Mouse (Mus musculus) hindbrain, embryonic 10.5 days (tissue): ENCODE measurements around the gene Clec4g. TPM values are rescaled to one million over a fixed set of nuclear protein-coding genes. Genes with fewer than 3 reads are reported as not detected.

Experiments used
- DNase-seq: peaks from one replicate; pipeline ENCODE4 v3.0.0-alpha.2; 2017; ENCODE audit warnings: low spot score
- H3K27ac ChIP-seq: fragments of 300-500 bp; sonication (generic); 2 replicates; pipeline ENCODE4 v1.5.1; 2016; ENCODE audit warnings: mild to moderate bottlenecking, moderate library complexity
- H3K27me3 ChIP-seq: fragments of 300-500 bp; sonication (generic); 2 replicates; pipeline ENCODE4 v1.6.1; 2016; ENCODE audit warnings: mild to moderate bottlenecking; ENCODE audit not compliant: poor library complexity, insufficient read depth, severe bottlenecking
- H3K36me3 ChIP-seq: fragments of 300-500 bp; sonication (generic); 2 replicates; pipeline ENCODE4 v1.6.1; 2016; ENCODE audit warnings: mild to moderate bottlenecking, moderate library complexity
- H3K4me1 ChIP-seq: fragments of 300-500 bp; sonication (generic); replicated peaks from 2 replicates; pipeline ENCODE4 v1.6.1; 2016; ENCODE audit warnings: mild to moderate bottlenecking
- H3K4me3 ChIP-seq: fragments of 300-500 bp; sonication (generic); 2 replicates; pipeline ENCODE4 v1.5.1; 2016; ENCODE audit warnings: mild to moderate bottlenecking, moderate library complexity
- H3K9me3 ChIP-seq: fragments of 300-500 bp; sonication (generic); 2 replicates; pipeline ENCODE4 v1.6.1; 2016; ENCODE audit warnings: mild to moderate bottlenecking, moderate library complexity
- WGBS: fragments of 180-500 bp; shearing (Covaris S2); methylation state at CpG from one replicate; pipeline ENCODE4 v1.1.7; 2016; 5-methylcytosine and 5-hydroxymethylcytosine counted together
- polyA plus RNA-seq: library from polyadenylated mRNA; unstranded; fragments of >200 nt; fragmentation: Nextera tagmentation; extraction: Ambion mirVana; gene quantifications from 2 replicates; pipeline ENCODE4 v1.2.1, GENCODE M21; 2016

Clec4g gene
- polyA plus RNA-seq, 1 experiment from 2014 or later, result not detected

DNA sequence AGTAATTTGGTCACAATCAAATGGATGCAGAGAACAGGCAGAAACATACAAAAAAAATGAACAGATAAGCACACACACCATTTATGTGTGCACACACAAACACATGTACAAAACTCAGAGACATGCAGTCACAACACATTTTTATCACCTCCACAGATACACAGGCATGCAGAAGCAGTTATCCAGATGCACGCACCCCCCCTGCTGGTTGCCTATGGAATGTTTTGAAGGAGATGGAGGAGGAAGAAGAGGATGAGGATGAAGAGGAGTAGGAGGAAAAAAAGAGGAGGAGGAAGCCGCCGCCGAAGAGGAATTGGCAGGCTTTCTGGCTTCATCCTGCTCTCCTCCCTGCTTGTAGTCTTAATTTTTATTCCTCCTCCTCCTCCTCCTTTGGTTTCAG is 14.7 kb downstream of the Clec4g start:
- no peaks in the 10 kb centered on the region for H3K36me3 ChIP-seq

DNA sequence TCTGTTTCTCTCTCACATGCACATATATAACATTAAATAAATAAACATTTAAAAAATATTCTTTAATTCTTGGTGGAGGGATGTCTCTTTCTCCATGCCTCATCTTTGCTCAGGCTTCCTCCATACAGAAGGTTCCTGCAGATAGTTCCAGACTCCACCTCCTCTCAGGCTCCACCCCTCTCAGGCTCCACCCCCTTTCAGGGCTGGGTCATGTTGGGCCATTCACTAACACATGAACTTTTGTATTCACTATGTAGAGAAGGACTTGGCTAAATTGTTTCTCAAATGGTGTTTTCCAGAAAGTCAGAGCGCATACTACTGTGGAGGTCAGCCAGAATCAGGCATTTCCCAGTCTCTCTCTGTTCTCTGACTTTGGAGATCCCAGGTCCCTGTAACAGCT is 19.0 kb downstream of the Clec4g start:
- Histone ChIP-seq H3K27me3 (no peaks in the 10 kb centered on the region), H3K4me3 (no peak overlapping the region), H3K36me3 (no peaks in the 10 kb centered on the region), H3K27ac (no peak overlapping the region), H3K4me1 (no peaks in the 10 kb centered on the region), H3K9me3 (peaks cover 5% of the 10 kb centered on the region; the same call in 1 of the 2 replicates)
- no peak for DNase-seq
- 87% methylated on average over 1 of the region's 1 CpGs for WGBS

More for the DNA sequence above, 14.7 kb downstream of the Clec4g start:
- no peaks in the 10 kb centered on the region for H3K27me3 ChIP-seq
- DNase-seq, result peak; percentile 10
- no peak overlapping the region for H3K4me3 ChIP-seq
- no peak overlapping the region for H3K27ac ChIP-seq
- no peaks in the 10 kb centered on the region for H3K9me3 ChIP-seq
- WGBS, result 52% methylated on average over 4 of the region's 4 CpGs
- no peaks in the 10 kb centered on the region for H3K4me1 ChIP-seq

DNA sequence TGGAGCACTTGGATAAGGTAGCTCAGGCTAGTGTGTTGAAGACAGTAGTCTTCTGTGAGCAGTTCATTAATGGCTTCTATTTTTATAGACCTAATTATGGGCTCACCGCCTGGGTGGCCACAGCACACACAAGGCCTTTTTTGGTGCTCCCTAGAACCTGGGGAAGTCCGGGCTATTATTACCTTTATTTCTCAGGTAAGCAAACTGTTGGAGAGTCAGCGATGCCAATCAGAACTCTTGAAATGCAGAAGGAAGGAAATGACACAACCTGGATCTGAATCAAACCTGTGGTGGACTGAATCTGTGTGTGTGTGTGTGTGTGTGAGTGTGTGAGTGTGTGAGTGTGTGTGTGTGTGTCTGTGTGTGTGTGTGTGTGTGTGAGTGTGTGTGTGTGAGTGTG is 26.3 kb downstream of the Clec4g start, which contains the start of gene Fcer2a:
TSS of gene Fcer2a (minus strand) at position 55 of the 400 bp plus-strand sequence.
- no peaks in the 10 kb centered on the region for H3K4me1 ChIP-seq
- 87% methylated on average over 3 of the region's 3 CpGs for WGBS

DNA sequence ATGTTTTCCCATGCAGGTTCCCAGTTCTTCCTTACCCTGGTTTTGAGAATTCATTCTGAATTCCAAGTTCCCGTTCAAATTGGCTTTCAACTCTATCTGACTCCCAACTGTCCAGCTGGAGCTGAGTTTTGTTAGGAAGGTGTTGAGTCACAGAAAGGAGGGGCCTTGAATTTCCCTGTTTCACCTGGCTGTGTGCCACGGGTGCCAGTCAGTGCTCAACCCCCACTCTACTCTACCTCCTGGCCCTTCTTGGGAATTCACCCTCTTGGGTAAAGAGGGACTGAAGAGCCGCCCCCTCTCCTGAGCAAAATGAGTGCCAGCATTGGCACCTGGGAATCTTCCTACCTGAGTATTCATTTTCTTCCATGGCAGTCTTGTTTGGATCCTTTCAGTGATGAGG is 29.7 kb downstream of the Clec4g start:
- H3K4me3 ChIP-seq, result no peak overlapping the region
- H3K27me3 ChIP-seq, result no peaks in the 10 kb centered on the region
- no peak overlapping the region for H3K27ac ChIP-seq
- H3K36me3 ChIP-seq, result no peaks in the 10 kb centered on the region
- 81% methylated on average over 3 of the region's 3 CpGs for WGBS
- H3K4me1 ChIP-seq, result no peaks in the 10 kb centered on the region
- no peak for DNase-seq
- H3K9me3 ChIP-seq, result no peaks in the 10 kb centered on the region; the same call in 1 of the 2 replicates

More for the DNA sequence above, 26.3 kb downstream of the Clec4g start, which contains the start of gene Fcer2a:
- no peak within 1 kb of the TSS for H3K27ac ChIP-seq
- no peak within 1 kb of the TSS for H3K4me3 ChIP-seq
- no peaks in the 10 kb centered on the region for H3K36me3 ChIP-seq
- no peak for DNase-seq
- peaks cover 1% of the 10 kb centered on the region; the same call in 1 of the 2 replicates for H3K9me3 ChIP-seq
- H3K27me3 ChIP-seq, result no peaks in the 10 kb centered on the region

DNA sequence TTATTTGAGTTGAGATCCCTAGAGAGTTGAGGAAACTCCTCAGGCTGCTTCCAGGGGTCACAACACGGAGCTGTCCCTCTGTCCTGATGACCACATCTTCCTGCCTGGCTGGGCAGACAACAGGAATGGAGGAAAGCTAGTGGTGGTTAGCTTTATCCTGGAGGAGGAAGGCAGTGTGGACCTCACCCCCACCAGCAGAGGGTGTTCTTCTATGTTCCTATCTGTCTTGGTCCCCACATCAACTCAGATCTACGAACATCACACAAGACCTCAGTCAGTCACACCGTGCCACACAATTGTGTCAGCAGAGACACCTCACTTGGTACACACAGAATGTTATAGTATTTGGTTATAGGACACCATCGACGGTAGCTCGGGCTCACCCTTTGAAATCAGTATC is 32.9 kb downstream of the Clec4g start:
- no peak for DNase-seq
- Histone ChIP-seq H3K36me3 (peaks cover 5% of the 10 kb centered on the region), H3K4me3 (no peak overlapping the region), H3K4me1 (no peaks in the 10 kb centered on the region), H3K27ac (no peak overlapping the region), H3K9me3 (no peaks in the 10 kb centered on the region; the same call in 1 of the 2 replicates), H3K27me3 (no peaks in the 10 kb centered on the region)
- 83% methylated on average over 6 of the region's 6 CpGs for WGBS

DNA sequence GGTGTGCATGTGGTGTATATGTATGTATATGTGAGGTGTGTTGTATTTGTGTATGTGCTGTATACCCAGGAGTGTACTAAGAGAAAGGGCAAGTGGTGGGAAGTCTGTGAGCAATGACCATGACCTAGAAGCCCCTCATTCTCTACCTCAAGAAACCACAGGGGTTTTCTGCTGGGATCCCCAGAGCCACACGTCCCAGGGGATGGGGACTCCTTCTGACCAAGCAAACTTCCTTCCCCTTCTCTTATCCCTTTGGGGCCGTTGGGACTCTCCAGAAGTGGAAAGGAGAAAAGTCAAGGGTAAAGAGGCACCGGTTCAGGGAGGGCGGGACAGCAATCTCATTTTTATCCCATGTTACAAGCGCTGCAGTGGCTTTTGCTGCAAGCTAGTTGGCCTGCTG is 35.0 kb downstream of the Clec4g start:
- WGBS, result 73% methylated on average over 5 of the region's 5 CpGs
- no peak overlapping the region for H3K27ac ChIP-seq
- no peak for DNase-seq
- no peaks in the 10 kb centered on the region for H3K27me3 ChIP-seq
- H3K36me3 ChIP-seq, result peaks cover 25% of the 10 kb centered on the region
- no peak overlapping the region for H3K4me3 ChIP-seq
- H3K4me1 ChIP-seq, result no peaks in the 10 kb centered on the region
- H3K9me3 ChIP-seq, result no peaks in the 10 kb centered on the region; the same call in 1 of the 2 replicates

DNA sequence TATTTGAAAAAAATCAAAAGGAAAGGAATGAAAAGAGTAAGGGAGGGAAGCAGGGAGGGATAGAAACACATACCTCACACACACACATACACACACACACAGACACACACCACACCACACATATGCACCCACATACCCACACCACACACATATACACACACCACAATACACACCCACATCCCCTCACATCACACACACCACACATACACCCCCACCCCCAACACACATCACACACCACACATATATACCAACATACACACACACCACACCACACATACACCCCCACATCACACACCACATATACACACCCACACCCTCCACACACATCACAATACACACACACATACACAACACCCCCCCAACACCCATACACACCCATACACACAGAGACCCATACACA is 35.9 kb downstream of the Clec4g start:
- no peaks in the 10 kb centered on the region for H3K4me1 ChIP-seq
- no peak overlapping the region for H3K4me3 ChIP-seq
- no peaks in the 10 kb centered on the region; the same call in 1 of the 2 replicates for H3K9me3 ChIP-seq
- no peaks in the 10 kb centered on the region for H3K27me3 ChIP-seq
- H3K36me3 ChIP-seq, result peaks cover 34% of the 10 kb centered on the region
- DNase-seq, result no peak
- no peak overlapping the region for H3K27ac ChIP-seq

DNA sequence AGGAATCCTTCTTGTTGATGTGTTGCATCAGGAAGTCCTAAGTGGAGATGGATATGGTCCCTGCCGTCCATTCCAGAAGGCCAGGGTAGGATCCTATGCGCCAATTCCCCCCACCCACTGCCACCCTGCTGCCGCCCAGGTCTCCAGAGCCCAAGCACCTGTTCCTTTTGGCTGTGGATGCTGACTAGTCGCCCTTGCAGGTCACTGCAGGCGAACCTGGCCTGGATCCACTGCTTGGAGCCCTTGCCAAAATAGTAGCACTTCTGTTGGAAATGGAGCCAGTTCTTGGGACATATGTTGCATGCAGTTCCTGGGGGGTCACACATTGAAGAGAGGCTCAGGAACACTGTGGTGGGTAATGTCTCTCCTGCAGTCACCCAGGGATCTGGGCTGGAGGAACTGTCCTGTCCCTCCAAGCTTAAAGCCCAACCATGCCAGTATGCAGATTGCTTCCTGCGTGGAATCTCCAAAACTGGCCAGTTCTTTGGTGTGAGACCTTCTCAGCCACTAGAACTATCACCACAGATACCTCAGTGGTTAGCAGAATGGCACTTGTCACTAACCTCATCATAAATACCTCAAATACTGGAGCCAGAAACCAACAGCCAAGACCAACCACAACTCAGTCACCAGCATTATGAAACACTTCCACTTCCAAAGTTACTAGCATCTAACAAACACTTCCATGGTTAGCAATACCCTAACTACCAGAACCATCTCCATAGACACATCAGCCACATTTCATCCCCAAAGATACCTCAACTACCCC is 36.9 kb downstream of the Clec4g start:
- Histone ChIP-seq H3K4me1 (0 out of 2 replicates have a peak, but pooled peaks cover 5% of the 10 kb centered on the region), H3K4me3 (no peak overlapping the region), H3K27me3 (no peaks in the 10 kb centered on the region), H3K9me3 (peaks cover 5% of the 10 kb centered on the region; the same call in 1 of the 2 replicates), H3K27ac (no peak overlapping the region), H3K36me3 (peaks cover 44% of the 10 kb centered on the region)
- DNase-seq, result no peak
- 81% methylated on average over 6 of the region's 6 CpGs for WGBS

DNA sequence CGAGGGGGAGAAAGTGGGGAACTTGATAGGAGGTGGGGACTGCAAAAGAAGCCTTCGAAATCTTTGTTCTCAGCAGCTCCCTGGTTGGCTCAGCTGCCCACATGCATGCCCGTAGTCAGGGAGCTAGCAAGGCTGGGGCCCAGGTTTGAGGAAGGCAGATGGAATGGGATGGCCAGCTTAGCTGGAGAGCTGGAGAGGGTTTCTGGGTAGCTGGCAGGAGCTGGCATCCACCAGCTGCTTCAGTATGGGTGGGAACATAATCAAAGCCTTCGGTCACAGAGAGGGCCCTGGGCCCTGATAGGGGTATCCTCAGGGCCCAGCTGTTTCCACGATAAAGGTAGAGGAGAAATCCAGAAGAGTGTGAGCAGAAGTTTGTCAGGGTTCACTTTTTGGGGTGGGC is 38.0 kb downstream of the Clec4g start:
- DNase-seq, result no peak
- H3K9me3 ChIP-seq, result peaks cover 5% of the 10 kb centered on the region; the same call in 1 of the 2 replicates
- no peak overlapping the region for H3K4me3 ChIP-seq
- H3K4me1 ChIP-seq, result peaks cover 13% of the 10 kb centered on the region
- 95% methylated on average over 5 of the region's 5 CpGs for WGBS
- H3K27me3 ChIP-seq, result no peaks in the 10 kb centered on the region
- no peak overlapping the region for H3K27ac ChIP-seq
- peaks cover 46% of the 10 kb centered on the region for H3K36me3 ChIP-seq

DNA sequence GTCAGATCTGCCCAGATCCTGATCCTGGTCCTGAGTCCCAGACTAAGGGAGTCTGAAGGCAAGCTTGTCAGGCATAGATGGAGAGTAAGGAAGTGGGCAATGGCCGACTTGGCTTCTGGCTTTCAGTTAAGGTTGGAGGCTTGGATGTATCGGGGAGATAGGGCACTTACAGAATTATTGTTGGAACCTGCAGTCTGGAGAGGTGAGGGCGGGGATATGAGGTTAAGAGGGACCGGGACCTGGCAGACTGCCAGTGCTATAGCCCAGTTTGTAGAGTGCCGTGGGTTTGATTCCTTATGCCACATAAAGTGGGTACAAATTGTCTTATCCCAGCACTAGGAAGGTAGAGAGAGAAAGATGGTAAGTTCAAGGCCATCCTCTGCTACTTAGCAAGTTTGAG is 40.8 kb downstream of the Clec4g start:
- WGBS, result 95% methylated on average over 5 of the region's 5 CpGs

DNA sequence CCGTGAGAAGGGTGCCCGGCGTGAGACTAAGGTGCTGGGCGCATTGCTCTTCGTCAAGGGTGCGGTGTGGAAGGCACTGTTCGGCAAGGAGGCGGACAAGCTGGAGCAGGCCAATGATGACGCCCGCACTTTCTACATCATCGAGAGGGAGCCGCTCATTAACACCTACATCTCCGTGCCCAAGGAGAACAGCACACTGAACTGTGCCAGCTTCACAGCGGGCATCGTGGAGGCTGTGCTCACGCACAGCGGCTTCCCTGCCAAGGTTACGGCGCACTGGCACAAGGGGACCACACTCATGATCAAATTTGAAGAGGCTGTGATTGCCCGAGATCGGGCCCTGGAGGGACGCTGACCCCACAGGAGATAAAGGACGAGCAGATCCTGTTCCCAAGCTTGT is 41.2 kb downstream of the Clec4g start:
- Histone ChIP-seq H3K4me3 (no peak overlapping the region), H3K27ac (no peak overlapping the region), H3K27me3 (no peaks in the 10 kb centered on the region), H3K9me3 (peaks cover 5% of the 10 kb centered on the region; the same call in 1 of the 2 replicates), H3K36me3 (peaks cover 46% of the 10 kb centered on the region), H3K4me1 (peaks cover 18% of the 10 kb centered on the region)
- 97% methylated on average over 23 of the region's 23 CpGs for WGBS
- no peak for DNase-seq

More for the DNA sequence above, 40.8 kb downstream of the Clec4g start:
- H3K9me3 ChIP-seq, result peaks cover 5% of the 10 kb centered on the region; the same call in 1 of the 2 replicates
- H3K36me3 ChIP-seq, result peaks cover 46% of the 10 kb centered on the region
- DNase-seq, result no peak
- no peak overlapping the region for H3K27ac ChIP-seq
- H3K4me3 ChIP-seq, result no peak overlapping the region
- H3K4me1 ChIP-seq, result peaks cover 18% of the 10 kb centered on the region
- H3K27me3 ChIP-seq, result no peaks in the 10 kb centered on the region

DNA sequence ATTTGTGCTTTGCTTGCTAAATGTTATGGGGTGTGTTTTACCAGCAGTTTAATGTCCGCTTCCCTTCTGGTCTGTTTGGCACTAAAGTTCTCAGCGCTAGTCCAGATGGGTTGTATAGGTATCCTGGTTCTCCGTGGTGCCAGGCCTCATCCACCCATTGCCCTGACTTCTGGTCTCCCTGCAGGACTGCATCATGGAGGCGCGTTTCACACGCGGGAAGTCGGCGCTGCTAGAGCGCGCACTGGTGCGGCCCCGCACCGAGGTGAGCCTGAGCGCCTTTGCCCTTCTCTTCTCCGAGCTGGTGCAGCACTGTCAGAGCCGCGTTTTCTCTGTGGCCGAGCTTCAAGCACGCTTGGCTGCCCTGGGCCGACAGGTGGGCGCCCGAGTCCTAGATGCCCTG is 41.6 kb downstream of the Clec4g start:
- no peak for DNase-seq
- H3K4me3 ChIP-seq, result no peak overlapping the region
- H3K9me3 ChIP-seq, result peaks cover 5% of the 10 kb centered on the region; the same call in 1 of the 2 replicates
- 96% methylated on average over 23 of the region's 23 CpGs for WGBS
- peaks cover 18% of the 10 kb centered on the region for H3K4me1 ChIP-seq
- no peak overlapping the region for H3K27ac ChIP-seq
- peaks cover 46% of the 10 kb centered on the region for H3K36me3 ChIP-seq
- no peaks in the 10 kb centered on the region for H3K27me3 ChIP-seq

DNA sequence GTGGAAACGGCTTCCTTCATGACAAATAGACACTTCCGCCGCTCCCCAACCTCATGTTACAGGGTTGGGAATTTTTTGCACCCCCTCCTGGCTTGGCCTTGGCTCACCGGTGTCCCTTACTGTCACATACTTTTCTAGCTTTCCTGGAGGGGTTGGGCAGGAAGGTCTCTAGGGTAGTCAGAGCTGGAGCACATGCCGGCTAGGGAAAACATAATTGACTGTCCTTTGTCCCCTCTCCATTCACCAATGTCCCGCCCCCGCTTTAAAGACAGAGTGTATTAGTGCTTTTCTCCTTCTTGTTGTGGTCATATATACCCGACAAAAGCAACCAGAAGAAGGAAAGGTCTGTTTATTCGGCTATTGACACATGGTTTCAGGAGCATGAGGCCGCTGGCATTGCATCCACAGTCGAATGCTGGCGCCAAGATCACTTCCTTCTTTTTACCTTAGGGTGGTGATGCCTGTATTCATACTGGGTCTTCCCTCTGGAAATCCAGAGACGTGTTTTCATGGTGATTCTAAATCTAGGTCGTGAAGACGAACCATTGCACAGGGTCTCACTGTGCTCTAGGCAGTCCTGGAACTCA is 43.4 kb downstream of the Clec4g start:
- Histone ChIP-seq H3K36me3 (peaks cover 37% of the 10 kb centered on the region), H3K4me3 (peak overlapping the region; percentile 78), H3K27me3 (no peaks in the 10 kb centered on the region), H3K9me3 (peaks cover 5% of the 10 kb centered on the region; the same call in 1 of the 2 replicates), H3K27ac (peak overlapping the region; percentile 94), H3K4me1 (peaks cover 24% of the 10 kb centered on the region)
- no peak for DNase-seq
- 10% methylated on average over 15 of the region's 15 CpGs for WGBS
